Mouse (Mus musculus) CH12.LX (cell line): ENCODE measurements at regions not wholly inside any gene's neighbourhood (a gene's known extent, or its start where the extent isn't known, plus 50 kb on each side); places are given as distances from the start of the nearest gene placed in this dataset.

Experiments used
- DNase-seq: peaks from one replicate; pipeline ENCODE4 v3.0.0-alpha.2; 2013; ENCODE audit errors: extremely low read depth
- H3K27ac ChIP-seq: 2 replicates; pipeline ENCODE4 v1.5.1; 2012; ENCODE audit warnings: low read depth, mild to moderate bottlenecking, control low read depth, moderate library complexity; ENCODE audit not compliant: insufficient read depth
- H3K27me3 ChIP-seq: replicated peaks from 2 replicates; pipeline ENCODE3; 2012; ENCODE audit warnings: inconsistent platforms
- H3K36me3 ChIP-seq, 2 experiments: replicated peaks in 1 of 2; 2 replicates each; pipeline versions ENCODE3 to v1.6.1; 2012; ENCODE audit warnings: inconsistent platforms in 1 of 2, low read length in 1 of 2, mild to moderate bottlenecking in 1 of 2, mixed read lengths in 1 of 2, moderate library complexity in 1 of 2; ENCODE audit not compliant: control insufficient read depth in 1 of 2, insufficient read depth in 1 of 2
- H3K4me1 ChIP-seq, 2 experiments: 2 replicates each; pipeline ENCODE4 v1.6.1; 2012; ENCODE audit warnings: inconsistent platforms in 1 of 2, moderate library complexity in 1 of 2; ENCODE audit not compliant: insufficient read depth in 2 of 2, control insufficient read depth in 1 of 2
- H3K4me2 ChIP-seq: 2 replicates; pipeline ENCODE4 v1.6.1; 2012; ENCODE audit warnings: low read depth, mild to moderate bottlenecking, control low read depth; ENCODE audit not compliant: poor library complexity, insufficient read depth, severe bottlenecking
- H3K4me3 ChIP-seq, 3 experiments: fragments of 150-350 bp in 1 of 3; sonication (generic) in 1 of 3; replicated peaks in 1 of 3; 2 replicates each; pipeline versions ENCODE3 to v1.5.1; 2011 to 2012; ENCODE audit warnings: low read depth in 2 of 3, low read length in 2 of 3, mild to moderate bottlenecking in 2 of 3, moderate library complexity in 2 of 3, control low read depth in 1 of 3, improper control_type of control experiment in 1 of 3, inconsistent platforms in 1 of 3, mixed read lengths in 1 of 3; ENCODE audit not compliant: poor library complexity in 1 of 3
- H3K79me2 ChIP-seq: replicated peaks from 2 replicates; pipeline ENCODE4 v1.6.1; 2012; ENCODE audit warnings: mild to moderate bottlenecking, moderate library complexity; ENCODE audit not compliant: control insufficient read depth, poor library complexity, insufficient read depth, severe bottlenecking; ENCODE audit errors: extremely low read depth
- H3K9ac ChIP-seq: 2 replicates; pipeline ENCODE4 v1.6.1; 2012; ENCODE audit warnings: low read depth, mild to moderate bottlenecking, control low read depth, moderate library complexity; ENCODE audit not compliant: insufficient read depth
- H3K9me3 ChIP-seq: replicated peaks from 2 replicates; pipeline ENCODE3; 2012; ENCODE audit warnings: low read length, inconsistent platforms, mixed read lengths
- BHLHE40 ChIP-seq: IDR thresholded peaks from 2 replicates; pipeline ENCODE4 v1.6.1; 2011; ENCODE audit warnings: mild to moderate bottlenecking, low read depth, low read length, improper control_type of control experiment
- CHD2 ChIP-seq: IDR thresholded peaks from 2 replicates; pipeline ENCODE4 v1.6.1; 2011; ENCODE audit warnings: low read length, improper control_type of control experiment
- CTCF ChIP-seq, 2 experiments: IDR thresholded peaks in 1 of 2; conservative IDR thresholded peaks in 1 of 2; 2 replicates each; pipeline ENCODE4 v1.5.1; 2011 to 2012; ENCODE audit warnings: low read depth in 2 of 2, low read length in 2 of 2, improper control_type of control experiment in 1 of 2, inconsistent platforms in 1 of 2, mild to moderate bottlenecking in 1 of 2, moderate library complexity in 1 of 2
- EP300 ChIP-seq: IDR thresholded peaks from 2 replicates; pipeline ENCODE4 v1.6.1; 2011; ENCODE audit warnings: low read length, improper control_type of control experiment
- IRF4 ChIP-seq: IDR thresholded peaks from 2 replicates; pipeline ENCODE4 v1.6.1; 2014; ENCODE audit warnings: low read depth, mild to moderate bottlenecking, inconsistent platforms, low read length, improper control_type of control experiment
- KAT2A ChIP-seq: IDR thresholded peaks from 2 replicates; pipeline ENCODE4 v1.6.1; 2012; ENCODE audit warnings: low read length, improper control_type of control experiment, inconsistent platforms; ENCODE audit not compliant: insufficient replicate concordance
- MAFK ChIP-seq: IDR thresholded peaks from 2 replicates; pipeline ENCODE4 v1.6.1; 2011; ENCODE audit warnings: low read length, improper control_type of control experiment; ENCODE audit not compliant: insufficient replicate concordance
- MEF2A ChIP-seq: IDR thresholded peaks from 2 replicates; pipeline ENCODE4 v1.6.1; 2014; ENCODE audit warnings: low read depth, mild to moderate bottlenecking, inconsistent platforms, low read length, improper control_type of control experiment, borderline replicate concordance
- MYC ChIP-seq: IDR thresholded peaks from 2 replicates; pipeline ENCODE4 v1.6.1; 2011; ENCODE audit warnings: low read depth, mild to moderate bottlenecking, improper control_type of control experiment, low read length
- NELFE ChIP-seq: IDR thresholded peaks from 2 replicates; pipeline ENCODE4 v1.6.1; 2011; ENCODE audit warnings: low read depth, low read length, improper control_type of control experiment
- PAX5 ChIP-seq: IDR thresholded peaks from 2 replicates; pipeline ENCODE4 v1.6.1; 2012; ENCODE audit warnings: low read length, inconsistent platforms, mixed read lengths
- TCF12 ChIP-seq: IDR thresholded peaks from 2 replicates; pipeline ENCODE4 v1.6.1; 2014; ENCODE audit warnings: low read depth, mild to moderate bottlenecking, inconsistent platforms, low read length, improper control_type of control experiment
- USF1 ChIP-seq: IDR thresholded peaks from 2 replicates; pipeline ENCODE4 v1.6.1; 2014; ENCODE audit warnings: low read depth, mild to moderate bottlenecking, inconsistent platforms, low read length, improper control_type of control experiment
- USF2 ChIP-seq: conservative IDR thresholded peaks from 2 replicates; pipeline ENCODE4 v1.6.1; 2011; ENCODE audit warnings: low read depth, low read length, improper control_type of control experiment
- dilution Hi-C: fragments of 300-500 bp; cut with MboI; formaldehyde crosslinking; loops from 2 replicates; pipeline ENCODE4 v1.14.3; 2020; ENCODE audit warnings: low sequenced_read_pairs; ENCODE audit not compliant: extremely low pct_unique_long_range_greater_than_20kb, extremely low pct_ligation_motif_present
- in situ Hi-C: fragments of 300-500 bp; cut with MboI; formaldehyde crosslinking; loops from 3 replicates; pipeline ENCODE4 v1.14.3; 2019; ENCODE audit warnings: low sequenced_read_pairs, low pct_ligation_motif_present, low pct_unique_long_range_greater_than_20kb, mixed read lengths

- no peaks in the 10 kb centered on the region for H3K36me3 ChIP-seq
- TF ChIP-seq NELFE (no peak), CHD2 (no peak), PAX5 (no peak), USF2 (no peak), MEF2A (no peak), BHLHE40 (no peak), MYC (no peak), TCF12 (no peak), CTCF (conservative IDR thresholded peaks at IDR 0.05 in 1 of 2, IDR thresholded peaks at IDR 0.05 in 1 of 2; ENCODE audit: low read depth in 2 of 2, low read length in 2 of 2) (no peak)
- dilution Hi-C loops (no loop called here), in situ Hi-C loops (no loop called here)
- H3K9ac ChIP-seq = no peak overlapping the region
- peaks cover 60% of the 10 kb centered on the region for H3K9me3 ChIP-seq
- no peaks in the 10 kb centered on the region for H3K79me2 ChIP-seq
- no peak overlapping the region for H3K4me2 ChIP-seq
- DNase-seq = no peak
- no peak overlapping the region for H3K4me3 ChIP-seq
- H3K27me3 ChIP-seq = no peaks in the 10 kb centered on the region
- H3K4me1 ChIP-seq = no peaks in the 10 kb centered on the region
- no peak overlapping the region for H3K27ac ChIP-seq
Measured at GRCm38 (mm10) chr2:124811709-124812108, 256.2 kb upstream of the Slc24a5 start.

- Histone ChIP-seq H3K9ac (no peak overlapping the region), H3K27ac (no peak overlapping the region), H3K4me1 (no peaks in the 10 kb centered on the region), H3K4me3 (no peak overlapping the region), H3K79me2 (no peaks in the 10 kb centered on the region), H3K9me3 (peaks cover 60% of the 10 kb centered on the region), H3K36me3 (no peaks in the 10 kb centered on the region), H3K27me3 (no peaks in the 10 kb centered on the region), H3K4me2 (no peak overlapping the region)
- no peak for DNase-seq
- in situ Hi-C loops (no loop called here), dilution Hi-C loops (no loop called here)
- TF ChIP-seq KAT2A (no peak), IRF4 (no peak), MYC (no peak), BHLHE40 (no peak), EP300 (no peak)
Measured at GRCm38 (mm10) chr2:124816814-124817213, 251.1 kb upstream of the Slc24a5 start.

- in situ Hi-C loops (no loop called here), dilution Hi-C loops (no loop called here)
- no peak overlapping the region for H3K27ac ChIP-seq
- H3K4me2 ChIP-seq = no peak overlapping the region
- DNase-seq = no peak
- TF ChIP-seq USF1 (no peak), MAFK (no peak)
- H3K9ac ChIP-seq = no peak overlapping the region
- H3K4me3 ChIP-seq = no peak overlapping the region
- peaks cover 60% of the 10 kb centered on the region for H3K9me3 ChIP-seq
- H3K36me3 ChIP-seq = no peaks in the 10 kb centered on the region
- no peaks in the 10 kb centered on the region for H3K79me2 ChIP-seq
- H3K4me1 ChIP-seq = no peaks in the 10 kb centered on the region
- H3K27me3 ChIP-seq = no peaks in the 10 kb centered on the region
Measured at GRCm38 (mm10) chr2:124819846-124820245, 248.1 kb upstream of the Slc24a5 start.
